Mouse (Mus musculus): Measurements from ENCODE around the gene Rassf4. TPM values are rescaled to one million over a fixed set of nuclear protein-coding genes. Genes with fewer than 3 reads are reported as not detected.

The Rassf4 gene
- 1 to 10 TPM; 3.7 to 7.0 (median 5.1) TPM for total RNA-seq (2022)

GRCm38 (mm10) chr6:116673471-116674282 is at the start of gene Rassf4:
Gene Rassf4, minus strand, starts transcription at chr6:116673952.
- DNase-seq (ENCODE audit: low spot score) = peak; percentile 83

- peak; percentile 35 for DNase-seq (ENCODE audit: low spot score)
Observed at GRCm38 (mm10) chr6:116718920-116719319, 45.2 kb upstream of the Rassf4 start.

- no peak for DNase-seq (ENCODE audit: low spot score)
Observed at GRCm38 (mm10) chr6:116718361-116718760, 44.6 kb upstream of the Rassf4 start.

- DNase-seq (ENCODE audit: low spot score) = no peak
Observed at GRCm38 (mm10) chr6:116717851-116718250, 44.1 kb upstream of the Rassf4 start.

GRCm38 (mm10) chr6:116716666-116717065 is 42.9 kb upstream of the Rassf4 start, which contains the start of gene Tmem72:
Gene Tmem72, minus strand, starts transcription at chr6:116716913.
- no peak for DNase-seq (ENCODE audit: low spot score)

- DNase-seq (ENCODE audit: low spot score) = no peak
Observed at GRCm38 (mm10) chr6:116715166-116715565, 41.4 kb upstream of the Rassf4 start.

- DNase-seq (ENCODE audit: low spot score) = no peak
Observed at GRCm38 (mm10) chr6:116714576-116714975, 40.8 kb upstream of the Rassf4 start.

- DNase-seq (ENCODE audit: low spot score) = no peak
Observed at GRCm38 (mm10) chr6:116713966-116714365, 40.2 kb upstream of the Rassf4 start.

GRCm38 (mm10) chr6:116712503-116712902 is 38.8 kb upstream of the Rassf4 start:
- DNase-seq (ENCODE audit: low spot score) = no peak

- no peak for DNase-seq (ENCODE audit: low spot score)
Observed at GRCm38 (mm10) chr6:116712062-116712461, 38.3 kb upstream of the Rassf4 start.

- DNase-seq (ENCODE audit: low spot score) = no peak
Observed at GRCm38 (mm10) chr6:116704320-116704719, 30.6 kb upstream of the Rassf4 start.

GRCm38 (mm10) chr6:116700821-116701220 is 27.1 kb upstream of the Rassf4 start:
- no peak for DNase-seq (ENCODE audit: low spot score)

- no peak for DNase-seq (ENCODE audit: low spot score)
Observed at GRCm38 (mm10) chr6:116697896-116698425, 24.2 kb upstream of the Rassf4 start.

GRCm38 (mm10) chr6:116697413-116697812 is 23.7 kb upstream of the Rassf4 start:
- no peak for DNase-seq (ENCODE audit: low spot score)

GRCm38 (mm10) chr6:116694346-116694745 is 20.6 kb upstream of the Rassf4 start:
- DNase-seq (ENCODE audit: low spot score) = no peak

GRCm38 (mm10) chr6:116693639-116694038 is 19.9 kb upstream of the Rassf4 start:
- no peak for DNase-seq (ENCODE audit: low spot score)

GRCm38 (mm10) chr6:116682317-116682716 is 8.6 kb upstream of the Rassf4 start:
- peak; percentile 63 for DNase-seq (ENCODE audit: low spot score)

- no peak for DNase-seq (ENCODE audit: low spot score)
Observed at GRCm38 (mm10) chr6:116679563-116680288, 6.0 kb upstream of the Rassf4 start.

- DNase-seq (ENCODE audit: low spot score) = no peak
Observed at GRCm38 (mm10) chr6:116677321-116677720, 3.6 kb upstream of the Rassf4 start.

- no peak for DNase-seq (ENCODE audit: low spot score)
Observed at GRCm38 (mm10) chr6:116676355-116676913, 2.7 kb upstream of the Rassf4 start.

GRCm38 (mm10) chr6:116674283-116674886 is 633 bp upstream of the Rassf4 start:
- no peak for DNase-seq (ENCODE audit: low spot score)

GRCm38 (mm10) chr6:116672349-116672748 is 1.4 kb downstream of the Rassf4 start:
- DNase-seq (ENCODE audit: low spot score) = no peak
